Mouse (Mus musculus) kidney, postnatal 0 days (tissue): ENCODE data around the gene A730049H05Rik. TPM values are rescaled to one million over a fixed set of nuclear protein-coding genes. Genes with fewer than 3 reads are reported as not detected.

Experiments used
- ATAC-seq: fragments of 200-750 bp; cut with Nextera tagmentation; replicated peaks from 2 replicates; pipeline ENCODE4 v1.8.0; 2017; ENCODE audit warnings: low read depth, moderate number of reproducible peaks, moderate TSS enrichment, moderate library complexity; ENCODE audit not compliant: low FRiP score
- DNase-seq: peaks from one replicate; pipeline ENCODE4 v3.0.0-alpha.2; 2016; ENCODE audit warnings: low spot score
- H3K27ac ChIP-seq: fragments of 300-500 bp; sonication (generic); 2 replicates; pipeline ENCODE4 v1.5.1; 2014; ENCODE audit warnings: mild to moderate bottlenecking
- H3K27me3 ChIP-seq: fragments of 300-500 bp; sonication (generic); 2 replicates; pipeline ENCODE4 v1.6.1; 2014; ENCODE audit warnings: low read length, mixed read lengths; ENCODE audit not compliant: insufficient read depth
- H3K36me3 ChIP-seq: fragments of 300-500 bp; sonication (generic); 2 replicates; pipeline ENCODE4 v1.6.1; 2014; ENCODE audit warnings: low read length, mixed read lengths; ENCODE audit not compliant: insufficient read depth
- H3K4me1 ChIP-seq: fragments of 300-500 bp; sonication (generic); replicated peaks from 2 replicates; pipeline ENCODE4 v1.6.1; 2014; ENCODE audit warnings: antibody characterized with exemption, low read length, mixed read lengths; ENCODE audit not compliant: insufficient read depth
- H3K4me2 ChIP-seq: fragments of 300-500 bp; sonication (generic); 2 replicates; pipeline ENCODE4 v1.6.1; 2014; ENCODE audit warnings: mild to moderate bottlenecking, low read length, moderate library complexity, mixed read lengths
- H3K4me3 ChIP-seq: fragments of 300-500 bp; sonication (generic); replicated peaks from 2 replicates; pipeline ENCODE4 v1.5.1; 2014; ENCODE audit warnings: low read depth, low read length
- H3K9ac ChIP-seq: fragments of 300-500 bp; sonication (generic); 2 replicates; pipeline ENCODE4 v1.6.1; 2014; ENCODE audit warnings: low read depth, low read length
- H3K9me3 ChIP-seq: fragments of 300-500 bp; sonication (generic); replicated peaks from 2 replicates; pipeline ENCODE4 v1.6.1; 2016; ENCODE audit warnings: low read length, inconsistent platforms, mixed read lengths
- CTCF ChIP-seq: IDR thresholded peaks from 2 replicates; pipeline ENCODE4 v1.5.1; 2016; ENCODE audit warnings: antibody characterized with exemption, low read depth, mild to moderate bottlenecking, moderate library complexity
- WGBS: fragments of 180-500 bp; shearing (Covaris S2); extraction: QIAGEN DNeasy Blood & Tissue Kit; methylation state at CpG from one replicate; pipeline ENCODE4 v1.1.7; 2014; 5-methylcytosine and 5-hydroxymethylcytosine counted together
- polyA plus RNA-seq: library from polyadenylated mRNA; unstranded; fragments of >200 nt; fragmentation: Nextera tagmentation; extraction: Ambion mirVana; gene quantifications from 2 replicates; pipeline ENCODE4 v1.2.1, GENCODE M21; 2015

A730049H05Rik gene
- polyA plus RNA-seq, 1 experiment from 2014 or later: 7.1 TPM

DNA sequence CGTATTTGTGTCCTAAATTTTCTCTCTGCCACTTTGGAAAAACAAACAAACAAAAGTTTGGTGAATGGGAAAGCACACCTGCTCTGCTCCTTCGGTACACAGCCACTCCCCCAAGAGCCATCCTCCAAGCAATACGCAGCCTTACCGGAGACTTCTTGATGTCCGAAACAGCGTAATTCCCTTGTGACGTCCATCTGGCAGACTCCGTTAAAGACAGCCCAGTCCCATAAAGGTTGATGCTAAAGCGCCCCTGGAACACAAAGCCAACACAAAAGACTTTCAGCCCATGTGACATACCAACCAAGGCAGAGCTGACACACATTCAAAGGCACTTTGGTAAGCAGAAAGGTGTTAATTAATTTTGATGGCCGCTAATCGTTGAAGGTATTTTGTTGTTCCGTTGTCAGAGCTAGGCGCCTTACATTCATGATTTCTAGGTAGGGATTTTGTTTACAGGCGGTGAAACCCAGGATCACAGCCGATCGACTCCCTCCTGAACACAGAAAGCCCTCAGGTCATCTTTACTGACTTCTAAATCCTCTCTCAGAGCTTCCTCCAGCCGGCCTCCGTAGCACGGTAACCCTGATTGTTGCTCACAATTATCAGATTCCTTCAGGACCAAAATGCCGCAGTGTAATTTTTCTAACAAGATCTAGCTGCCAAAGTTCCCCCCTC lies 29.4 kb upstream of the A730049H05Rik start:
- WGBS: 29% methylated on average over 20 of the region's 20 CpGs
- no peak for DNase-seq

DNA sequence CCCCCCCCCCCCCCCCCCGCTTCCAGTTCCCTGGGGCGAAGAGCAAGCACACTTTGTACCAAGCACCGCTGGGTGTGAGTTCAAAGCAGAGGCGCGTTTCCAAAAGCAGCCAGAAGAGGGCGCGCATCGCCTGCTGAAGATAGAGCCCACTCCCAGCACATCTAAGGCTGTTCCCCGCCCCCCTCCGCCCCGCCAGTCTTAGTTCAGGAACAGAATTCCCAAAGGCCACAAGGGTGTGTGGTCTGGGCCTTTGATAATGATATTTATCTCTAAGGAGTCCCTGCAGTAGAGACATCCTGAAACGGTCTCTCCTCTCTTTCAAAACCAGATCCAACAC lies 28.9 kb upstream of the A730049H05Rik start:
- no peak overlapping the region for H3K9ac ChIP-seq
- ATAC-seq (peak; percentile 73), DNase-seq (peak; percentile 93)
- 0 out of 2 replicates have a peak, but pooled peaks cover 5% of the 10 kb centered on the region for H3K36me3 ChIP-seq
- H3K27me3 ChIP-seq: no peaks in the 10 kb centered on the region
- H3K4me1 ChIP-seq: 0 out of 2 replicates have a peak, but pooled peaks cover 5% of the 10 kb centered on the region
- WGBS: 2% methylated on average over 11 of the region's 12 CpGs
- no peaks in the 10 kb centered on the region for H3K9me3 ChIP-seq
- H3K4me3 ChIP-seq: 0 out of 2 replicates have a peak overlapping the region, but pooled peaks have one; percentile 2
- peak overlapping the region; percentile 42 for H3K4me2 ChIP-seq
- no peak overlapping the region for H3K27ac ChIP-seq
- peak; percentile 81 for TF ChIP-seq CTCF

More for the DNA sequence above, 29.4 kb upstream of the A730049H05Rik start:
- Histone ChIP-seq H3K9me3 (no peaks in the 10 kb centered on the region), H3K4me1 (0 out of 2 replicates have a peak, but pooled peaks cover 5% of the 10 kb centered on the region), H3K27me3 (no peaks in the 10 kb centered on the region), H3K36me3 (0 out of 2 replicates have a peak, but pooled peaks cover 5% of the 10 kb centered on the region), H3K4me2 (peak overlapping the region; percentile 42), H3K27ac (no peak overlapping the region), H3K9ac (no peak overlapping the region), H3K4me3 (0 out of 2 replicates have a peak overlapping the region, but pooled peaks have one; percentile 2)
- TF ChIP-seq CTCF: no peak
- peak; percentile 34; the same call in 1 of the 2 replicates for ATAC-seq

DNA sequence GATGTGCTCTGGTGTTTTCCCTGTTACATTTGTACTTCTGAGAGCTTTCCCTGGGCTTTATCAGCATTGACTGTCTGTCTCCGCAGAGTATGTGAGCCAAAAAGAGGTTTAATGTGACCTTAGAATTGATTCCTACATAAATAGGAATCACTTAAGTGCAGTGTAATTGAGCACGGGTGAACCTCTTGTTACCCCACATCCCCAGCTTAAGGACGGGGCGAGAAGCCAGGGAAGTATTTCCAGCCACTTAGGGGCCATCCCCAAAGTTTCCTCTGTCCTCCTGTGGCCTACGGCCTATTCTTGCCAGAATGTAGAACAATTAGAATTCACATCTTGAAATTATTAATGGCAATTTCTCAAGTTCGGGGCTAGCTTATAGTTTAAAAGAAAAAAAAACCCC lies 22.5 kb upstream of the A730049H05Rik start:
- TF ChIP-seq CTCF: no peak
- H3K4me2 ChIP-seq: no peak overlapping the region
- no peak for ATAC-seq
- WGBS: 81% methylated on average over 6 of the region's 6 CpGs
- peaks cover 47% of the 10 kb centered on the region for H3K36me3 ChIP-seq
- no peaks in the 10 kb centered on the region for H3K9me3 ChIP-seq
- H3K9ac ChIP-seq: no peak overlapping the region
- H3K4me3 ChIP-seq: no peak overlapping the region
- no peaks in the 10 kb centered on the region for H3K4me1 ChIP-seq
- no peak for DNase-seq
- H3K27me3 ChIP-seq: no peaks in the 10 kb centered on the region
- no peak overlapping the region for H3K27ac ChIP-seq

DNA sequence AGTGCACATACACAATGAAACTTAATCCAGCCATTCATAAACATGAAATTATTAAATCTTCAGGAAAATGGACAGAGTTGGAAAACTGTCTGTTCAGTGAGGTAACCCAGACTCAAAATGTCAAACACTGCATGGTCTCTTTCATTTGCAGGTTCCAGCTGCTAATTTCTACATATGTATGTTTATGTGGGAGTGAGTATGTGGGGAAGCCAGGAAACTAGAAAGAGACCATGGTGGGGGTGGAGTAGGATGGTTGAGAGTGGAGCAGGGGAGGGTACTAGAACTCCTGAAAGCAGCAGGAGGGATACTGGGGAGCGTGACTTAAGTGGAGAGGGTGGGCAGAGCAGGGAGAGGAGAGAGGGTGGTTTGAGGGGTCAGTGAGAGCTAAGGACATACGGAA lies 14.8 kb upstream of the A730049H05Rik start:
- no peak for TF ChIP-seq CTCF
- no peak overlapping the region for H3K27ac ChIP-seq
- DNase-seq (no peak), ATAC-seq (no peak)
- H3K4me3 ChIP-seq: no peak overlapping the region
- peaks cover 44% of the 10 kb centered on the region for H3K36me3 ChIP-seq
- H3K4me2 ChIP-seq: no peak overlapping the region
- H3K9ac ChIP-seq: no peak overlapping the region
- H3K9me3 ChIP-seq: no peaks in the 10 kb centered on the region
- no peaks in the 10 kb centered on the region for H3K27me3 ChIP-seq
- WGBS: 81% methylated on average over 2 of the region's 2 CpGs
- 0 out of 2 replicates have a peak, but pooled peaks cover 2% of the 10 kb centered on the region for H3K4me1 ChIP-seq

DNA sequence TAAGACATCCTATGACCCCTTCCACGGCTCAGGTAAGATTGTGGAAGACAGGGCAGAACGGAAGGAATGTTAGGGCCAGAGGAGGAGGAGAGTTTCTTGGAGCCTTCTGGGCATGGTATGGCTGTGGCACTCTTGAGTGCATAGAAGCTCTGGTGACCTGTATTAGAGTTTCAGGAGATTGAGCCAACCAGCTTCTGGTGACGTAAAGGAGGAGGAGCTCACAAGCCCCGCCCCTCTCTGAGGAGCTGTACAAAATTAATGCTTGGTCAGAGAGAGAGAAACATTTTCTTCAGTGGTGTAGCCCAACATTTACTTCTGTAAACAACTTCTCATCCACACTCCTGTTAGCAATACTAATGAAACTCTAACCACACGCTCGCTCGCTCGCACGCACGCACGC lies 13.9 kb upstream of the A730049H05Rik start:
- Histone ChIP-seq H3K27ac (no peak overlapping the region), H3K9ac (no peak overlapping the region), H3K9me3 (no peaks in the 10 kb centered on the region), H3K4me1 (0 out of 2 replicates have a peak, but pooled peaks cover 2% of the 10 kb centered on the region), H3K4me3 (no peak overlapping the region), H3K4me2 (no peak overlapping the region), H3K27me3 (no peaks in the 10 kb centered on the region), H3K36me3 (peaks cover 40% of the 10 kb centered on the region)
- ATAC-seq: no peak
- no peak for DNase-seq
- WGBS: 92% methylated on average over 11 of the region's 11 CpGs
- no peak for TF ChIP-seq CTCF

DNA sequence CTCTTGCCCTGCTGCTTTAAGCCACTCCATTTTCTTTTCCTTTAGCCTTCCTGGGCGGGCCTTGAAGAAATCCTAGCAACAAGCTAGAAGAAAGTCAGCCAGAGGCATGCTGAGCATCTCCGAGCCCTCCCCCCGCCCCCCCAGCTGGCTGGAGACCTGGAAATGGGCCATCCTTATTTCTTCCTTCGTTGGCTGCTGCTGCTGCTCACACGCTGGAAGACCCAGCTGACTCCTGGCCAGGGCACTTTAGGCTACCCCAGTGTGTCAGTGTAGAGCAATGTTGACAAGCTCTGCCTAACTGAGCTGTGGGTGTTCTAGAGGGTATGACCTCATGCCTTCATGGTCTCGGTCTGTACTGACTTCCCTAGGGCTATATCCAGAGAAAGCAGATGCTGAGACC lies 13.1 kb upstream of the A730049H05Rik start:
- H3K9ac ChIP-seq: no peak overlapping the region
- no peak for TF ChIP-seq CTCF
- no peak overlapping the region for H3K4me3 ChIP-seq
- no peak overlapping the region for H3K4me2 ChIP-seq
- H3K4me1 ChIP-seq: 0 out of 2 replicates have a peak, but pooled peaks cover 2% of the 10 kb centered on the region
- 70% methylated on average over 6 of the region's 6 CpGs for WGBS
- H3K27ac ChIP-seq: 0 out of 2 replicates have a peak overlapping the region, but pooled peaks have one; percentile 6
- no peaks in the 10 kb centered on the region for H3K9me3 ChIP-seq
- no peak for ATAC-seq
- peaks cover 33% of the 10 kb centered on the region for H3K36me3 ChIP-seq
- DNase-seq: peak; percentile 47
- H3K27me3 ChIP-seq: no peaks in the 10 kb centered on the region
